Mouse (Mus musculus): Measurements from ENCODE around the gene H2al1a. TPM values are rescaled to one million over a fixed set of nuclear protein-coding genes. Genes with fewer than 3 reads are reported as not detected.
"Not testable (repeated sequence)": the region's sequence is repeated elsewhere in the genome, so short reads cannot be mapped to it uniquely, and the experiment has no call there.

Gene H2al1a
- total and polyA plus RNA-seq, 3 experiments: not detected

- DNase-seq: no peak
These were observed 9.8 kb upstream of the H2al1a start for GRCm38 (mm10) chrX:11289244-11289643.

GRCm38 (mm10) chrX:11302132-11302531, 3.1 kb downstream of the H2al1a start, which contains the start of gene H2al1b:
H2al1b (plus strand) TSS chrX:11302432.
- H3K27ac ChIP-seq; H3K79me2 ChIP-seq (replicated peaks; ENCODE audit: control insufficient read depth, insufficient read depth, low read length); H3K9ac ChIP-seq (ENCODE audit: low read depth, low read length); intact Hi-C loops (cut with DNase I); H3K4me1 ChIP-seq (ENCODE audit: control insufficient read depth, insufficient read depth, low read length); H3K36me3 ChIP-seq (ENCODE audit: control insufficient read depth, insufficient read depth, low read length); DNase-seq; H3K27me3 ChIP-seq (ENCODE audit: control insufficient read depth, insufficient read depth, low read length); H3K4me3 ChIP-seq: not testable (repeated sequence)
- WGBS: 93% methylated on average over 1 of the region's 3 CpGs

More at GRCm38 (mm10) chrX:11289244-11289643, 9.8 kb upstream of the H2al1a start:
- no peak for TF ChIP-seq EP300 (IDR thresholded peaks at IDR 0.05; ENCODE audit: insufficient read depth, low read depth, low read length)
- TF ChIP-seq CTCF (IDR thresholded peaks at IDR 0.05): no peak
- TF ChIP-seq POLR2A (IDR thresholded peaks at IDR 0.05; ENCODE audit: insufficient read depth, low read depth, low read length): no peak
- intact Hi-C loops (cut with DNase I): no loop called here
- WGBS: 62% methylated on average over 4 of the region's 4 CpGs
- Histone ChIP-seq H3K9ac (ENCODE audit: low read depth, low read length) (no peak overlapping the region), H3K27me3 (ENCODE audit: control insufficient read depth, insufficient read depth, low read length) (no peaks in the 10 kb centered on the region), H3K4me3 (no peak overlapping the region), H3K27ac (no peak overlapping the region), H3K79me2 (replicated peaks; ENCODE audit: control insufficient read depth, insufficient read depth, low read length) (no peaks in the 10 kb centered on the region), H3K36me3 (ENCODE audit: control insufficient read depth, insufficient read depth, low read length) (no peaks in the 10 kb centered on the region), H3K4me1 (ENCODE audit: control insufficient read depth, insufficient read depth, low read length) (peaks cover 4% of the 10 kb centered on the region; the same call in 1 of the 2 replicates)

- 80% methylated on average over 3 of the region's 6 CpGs for WGBS
- DNase-seq; H3K4me3 ChIP-seq; H3K27me3 ChIP-seq (ENCODE audit: control insufficient read depth, insufficient read depth, low read length); H3K4me1 ChIP-seq (ENCODE audit: control insufficient read depth, insufficient read depth, low read length); H3K9ac ChIP-seq (ENCODE audit: low read depth, low read length); H3K36me3 ChIP-seq (ENCODE audit: control insufficient read depth, insufficient read depth, low read length); intact Hi-C loops (cut with DNase I); H3K27ac ChIP-seq; H3K79me2 ChIP-seq (replicated peaks; ENCODE audit: control insufficient read depth, insufficient read depth, low read length): not testable (repeated sequence)
These were observed 6.3 kb downstream of the H2al1a start, which contains the start of gene H2al1c for GRCm38 (mm10) chrX:11305355-11305754. H2al1c (plus strand) TSS chrX:11305655.

GRCm38 (mm10) chrX:11308524-11308923, 9.5 kb downstream of the H2al1a start, which contains the start of gene H2al1d:
H2al1d (plus strand) TSS chrX:11308824.
- intact Hi-C loops (cut with DNase I); H3K9ac ChIP-seq (ENCODE audit: low read depth, low read length); H3K4me1 ChIP-seq (ENCODE audit: control insufficient read depth, insufficient read depth, low read length); H3K27me3 ChIP-seq (ENCODE audit: control insufficient read depth, insufficient read depth, low read length); H3K4me3 ChIP-seq; H3K27ac ChIP-seq; H3K79me2 ChIP-seq (replicated peaks; ENCODE audit: control insufficient read depth, insufficient read depth, low read length); DNase-seq; H3K36me3 ChIP-seq (ENCODE audit: control insufficient read depth, insufficient read depth, low read length): not testable (repeated sequence)
- WGBS: no CpG with 5 or more reads among the region's 6 CpGs

GRCm38 (mm10) chrX:11311634-11312033, 12.6 kb downstream of the H2al1a start, which contains the start of gene H2al1e:
H2al1e (plus strand) TSS chrX:11311934.
- H3K27me3 ChIP-seq (ENCODE audit: control insufficient read depth, insufficient read depth, low read length); H3K9ac ChIP-seq (ENCODE audit: low read depth, low read length); H3K27ac ChIP-seq; DNase-seq; H3K4me3 ChIP-seq; H3K4me1 ChIP-seq (ENCODE audit: control insufficient read depth, insufficient read depth, low read length); H3K79me2 ChIP-seq (replicated peaks; ENCODE audit: control insufficient read depth, insufficient read depth, low read length); H3K36me3 ChIP-seq (ENCODE audit: control insufficient read depth, insufficient read depth, low read length); intact Hi-C loops (cut with DNase I): not testable (repeated sequence)
- WGBS: no CpG with 5 or more reads among the region's 3 CpGs

- H3K27me3 ChIP-seq (ENCODE audit: control insufficient read depth, insufficient read depth, low read length); DNase-seq; intact Hi-C loops (cut with DNase I); H3K4me1 ChIP-seq (ENCODE audit: control insufficient read depth, insufficient read depth, low read length); H3K9ac ChIP-seq (ENCODE audit: low read depth, low read length); H3K36me3 ChIP-seq (ENCODE audit: control insufficient read depth, insufficient read depth, low read length); H3K4me3 ChIP-seq; H3K27ac ChIP-seq; H3K79me2 ChIP-seq (replicated peaks; ENCODE audit: control insufficient read depth, insufficient read depth, low read length): not testable (repeated sequence)
- no CpG with 5 or more reads among the region's 6 CpGs for WGBS
These were observed 15.8 kb downstream of the H2al1a start, which contains the start of gene H2al1f for GRCm38 (mm10) chrX:11314858-11315257. H2al1f (plus strand) TSS chrX:11315158.

GRCm38 (mm10) chrX:11317956-11318355, 18.9 kb downstream of the H2al1a start, which contains the start of gene H2al1g:
H2al1g (plus strand) TSS chrX:11318256.
- H3K4me1 ChIP-seq (ENCODE audit: control insufficient read depth, insufficient read depth, low read length); H3K4me3 ChIP-seq; DNase-seq; H3K27ac ChIP-seq; H3K9ac ChIP-seq (ENCODE audit: low read depth, low read length); H3K36me3 ChIP-seq (ENCODE audit: control insufficient read depth, insufficient read depth, low read length); intact Hi-C loops (cut with DNase I); H3K79me2 ChIP-seq (replicated peaks; ENCODE audit: control insufficient read depth, insufficient read depth, low read length); H3K27me3 ChIP-seq (ENCODE audit: control insufficient read depth, insufficient read depth, low read length): not testable (repeated sequence)
- WGBS: no CpG with 5 or more reads among the region's 3 CpGs

- intact Hi-C loops (cut with DNase I); H3K36me3 ChIP-seq (ENCODE audit: control insufficient read depth, insufficient read depth, low read length): not testable (repeated sequence)
These were observed 22.1 kb downstream of the H2al1a start, which contains the start of gene H2al1h for GRCm38 (mm10) chrX:11321192-11321591. H2al1h (plus strand) TSS chrX:11321492.

GRCm38 (mm10) chrX:11324359-11324758, 25.3 kb downstream of the H2al1a start, which contains the start of gene H2al1i:
H2al1i (plus strand) TSS chrX:11324659.
- 60% methylated on average over 1 of the region's 5 CpGs for WGBS
- H3K9ac ChIP-seq (ENCODE audit: low read depth, low read length); H3K27ac ChIP-seq; intact Hi-C loops (cut with DNase I); H3K27me3 ChIP-seq (ENCODE audit: control insufficient read depth, insufficient read depth, low read length); H3K4me3 ChIP-seq; H3K36me3 ChIP-seq (ENCODE audit: control insufficient read depth, insufficient read depth, low read length); DNase-seq; H3K4me1 ChIP-seq (ENCODE audit: control insufficient read depth, insufficient read depth, low read length); H3K79me2 ChIP-seq (replicated peaks; ENCODE audit: control insufficient read depth, insufficient read depth, low read length): not testable (repeated sequence)

More at GRCm38 (mm10) chrX:11321192-11321591, 22.1 kb downstream of the H2al1a start, which contains the start of gene H2al1h:
- H3K27me3 ChIP-seq (ENCODE audit: control insufficient read depth, insufficient read depth, low read length); H3K27ac ChIP-seq; H3K9ac ChIP-seq (ENCODE audit: low read depth, low read length); H3K4me3 ChIP-seq; DNase-seq; H3K4me1 ChIP-seq (ENCODE audit: control insufficient read depth, insufficient read depth, low read length); H3K79me2 ChIP-seq (replicated peaks; ENCODE audit: control insufficient read depth, insufficient read depth, low read length): not testable (repeated sequence)
- WGBS: no CpG with 5 or more reads among the region's 6 CpGs

Data from heart, adult 2 months (tissue).